Mouse (Mus musculus) heart, embryonic 14.5 days (tissue): Measurements from ENCODE around the gene Ipo7. TPM values are rescaled to one million over a fixed set of nuclear protein-coding genes. Genes with fewer than 3 reads are reported as not detected.
"Not testable (repeated sequence)": the region's sequence is repeated elsewhere in the genome, so short reads cannot be mapped to it uniquely, and the experiment has no call there.

Experiments used
- ATAC-seq: fragments of 200-750 bp; cut with Nextera tagmentation; 2 replicates; pipeline ENCODE4 v1.8.0; 2017; ENCODE audit warnings: low read depth, moderate TSS enrichment; ENCODE audit not compliant: insufficient number of reproducible peaks, insufficient read depth, low FRiP score
- H3K27ac ChIP-seq, 2 experiments: fragments of 200-500 bp in 1 of 2; fragments of 300-500 bp in 1 of 2; sonication (generic) in 1 of 2; replicated peaks in 1 of 2; 2 replicates each; pipeline ENCODE4 v1.5.1; 2012 to 2014; ENCODE audit warnings: low read depth in 2 of 2, low read length in 2 of 2, control low read depth in 1 of 2, mild to moderate bottlenecking in 1 of 2, mixed read lengths in 1 of 2; ENCODE audit not compliant: control insufficient read depth in 1 of 2, insufficient read depth in 1 of 2
- H3K27me3 ChIP-seq: fragments of 300-500 bp; sonication (generic); 2 replicates; pipeline ENCODE4 v1.6.1; 2014; ENCODE audit warnings: mild to moderate bottlenecking, low read length, control low read depth; ENCODE audit not compliant: control insufficient read depth, insufficient read depth
- H3K36me3 ChIP-seq: fragments of 300-500 bp; sonication (generic); 2 replicates; pipeline ENCODE4 v1.6.1; 2014; ENCODE audit warnings: mild to moderate bottlenecking, control low read depth, low read length, mixed read lengths; ENCODE audit not compliant: control insufficient read depth, insufficient read depth
- H3K4me1 ChIP-seq, 2 experiments: fragments of 200-500 bp in 1 of 2; fragments of 300-500 bp in 1 of 2; sonication (generic) in 1 of 2; 2 replicates each; pipeline ENCODE4 v1.6.1; 2012 to 2014; ENCODE audit warnings: low read length in 2 of 2, control low read depth in 1 of 2, mixed read lengths in 1 of 2; ENCODE audit not compliant: control insufficient read depth in 2 of 2, insufficient read depth in 2 of 2
- H3K4me2 ChIP-seq: fragments of 300-500 bp; sonication (generic); 2 replicates; pipeline ENCODE4 v1.6.1; 2014; ENCODE audit warnings: mild to moderate bottlenecking, low read length
- H3K4me3 ChIP-seq, 2 experiments: fragments of 200-500 bp in 1 of 2; fragments of 300-500 bp in 1 of 2; sonication (generic) in 1 of 2; 2 replicates each; pipeline ENCODE4 v1.5.1; 2012 to 2014; ENCODE audit warnings: low read length in 2 of 2, mild to moderate bottlenecking in 2 of 2, control low read depth in 1 of 2, low read depth in 1 of 2, moderate library complexity in 1 of 2; ENCODE audit not compliant: control insufficient read depth in 1 of 2, insufficient read depth in 1 of 2
- H3K9ac ChIP-seq: fragments of 300-500 bp; sonication (generic); 2 replicates; pipeline ENCODE4 v1.6.1; 2014; ENCODE audit warnings: mild to moderate bottlenecking, low read length
- H3K9me3 ChIP-seq: fragments of 300-500 bp; sonication (generic); 2 replicates; pipeline ENCODE4 v1.6.1; 2016; ENCODE audit warnings: low read length, control low read depth; ENCODE audit not compliant: control insufficient read depth
- WGBS: fragments of 180-500 bp; shearing (Covaris S2); extraction: QIAGEN DNeasy Blood & Tissue Kit; methylation state at CpG from one replicate; pipeline ENCODE4 v1.1.7; 2014; 5-methylcytosine and 5-hydroxymethylcytosine counted together
- polyA plus RNA-seq: library from polyadenylated mRNA; unstranded; fragments of >200 nt; fragmentation: Nextera tagmentation; extraction: Ambion mirVana; gene quantifications from 2 replicates; pipeline ENCODE4 v1.2.1, GENCODE M21; 2014

Ipo7 gene
- polyA plus RNA-seq = 14.6 and 16.3 TPM in 2 replicates

DNA sequence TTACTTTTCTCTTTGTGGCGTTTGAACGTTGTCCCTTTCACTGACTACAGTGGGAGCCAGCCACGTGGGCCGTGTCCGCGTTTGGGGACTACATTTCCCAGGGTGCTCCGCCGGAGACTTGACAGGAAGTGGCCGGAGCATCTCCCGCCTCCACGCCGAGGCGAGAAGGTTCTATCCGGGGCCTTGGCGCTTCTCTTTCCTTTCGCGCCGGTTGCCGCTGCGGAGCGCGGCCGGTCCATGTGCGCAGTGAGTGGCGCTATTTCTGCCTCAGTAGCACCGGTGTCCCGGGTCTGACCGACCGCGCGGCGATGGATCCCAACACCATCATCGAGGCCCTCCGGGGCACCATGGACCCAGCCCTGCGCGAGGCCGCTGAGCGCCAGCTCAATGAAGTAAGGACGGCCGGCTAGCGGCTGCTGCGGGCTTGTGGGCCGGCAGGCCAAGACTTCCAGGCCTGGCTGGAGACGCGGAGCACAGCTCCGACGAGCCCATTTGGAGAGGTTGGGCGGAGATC, at the start of gene Ipo7:
Gene Ipo7, plus strand, starts transcription at position 158 of the 514 bp plus-strand sequence.
- no peaks in the 10 kb centered on the region for H3K9me3 ChIP-seq
- H3K9ac ChIP-seq = peak within 1 kb of the TSS; percentile 98
- H3K4me2 ChIP-seq = peak within 1 kb of the TSS; percentile 90
- WGBS = under 1% methylated on average over 48 of the region's 48 CpGs
- ATAC-seq = peak; percentile 94
- no peaks in the 10 kb centered on the region for H3K36me3 ChIP-seq
- H3K27ac ChIP-seq = peak within 1 kb of the TSS; percentile 92 to 95
- H3K4me1 ChIP-seq = peaks cover 0 to 4% of the 10 kb centered on the region in 2 experiments; a peak in 1 of 4 replicates
- H3K27me3 ChIP-seq = no peaks in the 10 kb centered on the region
- H3K4me3 ChIP-seq = peak within 1 kb of the TSS; percentile 96 to 99

DNA sequence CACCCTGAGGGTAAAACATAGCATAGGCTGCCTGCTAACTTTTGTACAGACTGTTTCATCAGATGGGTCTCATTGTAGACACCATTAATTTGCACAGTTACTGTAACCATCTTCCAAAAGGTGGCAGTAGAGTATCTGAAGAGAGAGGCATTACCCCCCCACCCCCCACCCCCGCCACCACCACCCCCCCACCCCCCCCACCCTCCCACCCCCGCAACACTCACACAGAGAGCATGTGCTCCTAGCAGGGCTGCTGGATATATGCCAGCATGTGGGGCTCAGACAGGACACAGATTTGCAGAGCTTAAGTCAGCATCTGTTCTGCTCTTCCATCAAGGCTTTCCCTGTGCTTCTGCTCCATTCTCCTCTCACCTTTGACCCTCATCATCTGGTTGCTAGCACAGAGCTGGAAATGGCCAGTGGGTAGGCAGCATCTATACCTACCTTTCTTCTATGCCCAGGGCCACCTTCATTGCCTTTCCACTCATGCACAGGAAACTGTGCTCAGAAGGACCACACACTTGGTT, 49.1 kb upstream of the Ipo7 start:
- Histone ChIP-seq H3K4me2 (no peak overlapping the region), H3K27ac (peak overlapping the region; percentile 36 to 76; a peak in 3 of 4 replicates), H3K36me3 (peaks cover 17% of the 10 kb centered on the region), H3K4me3 (no peak overlapping the region), H3K4me1 (peaks cover 7 to 20% of the 10 kb centered on the region in 2 experiments), H3K9me3 (no peaks in the 10 kb centered on the region), H3K9ac (no peak overlapping the region), H3K27me3 (no peaks in the 10 kb centered on the region)
- ATAC-seq = peak; percentile 80
- WGBS = 0% methylated on average over 2 of the region's 2 CpGs

DNA sequence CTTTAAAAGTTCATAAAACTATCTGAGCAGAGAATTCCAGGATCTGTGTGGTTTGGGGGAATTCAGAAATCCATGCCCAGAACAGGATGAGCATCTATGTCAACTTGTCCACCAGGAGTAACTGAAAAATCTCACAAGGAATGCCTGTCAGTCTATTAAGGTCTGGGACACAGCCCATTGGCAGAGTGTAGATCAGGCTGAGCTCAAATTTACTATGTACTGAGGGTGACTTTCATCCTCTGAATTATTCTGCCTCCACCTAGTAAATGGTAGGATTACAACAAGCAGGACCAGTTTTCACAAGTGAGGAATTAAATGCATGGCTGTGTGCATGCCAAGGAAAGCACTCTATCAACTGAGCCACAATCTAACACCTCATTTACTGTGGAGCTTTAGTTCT, 48.5 kb upstream of the Ipo7 start:
- Histone ChIP-seq H3K4me1 (peaks cover 7 to 20% of the 10 kb centered on the region in 2 experiments), H3K27ac (peak overlapping the region in 1 of 2 experiments; percentile 60; a peak in 2 of 4 replicates), H3K4me3 (no peak overlapping the region), H3K9me3 (no peaks in the 10 kb centered on the region), H3K9ac (no peak overlapping the region), H3K4me2 (no peak overlapping the region), H3K27me3 (no peaks in the 10 kb centered on the region), H3K36me3 (peaks cover 17% of the 10 kb centered on the region)
- ATAC-seq = no peak

DNA sequence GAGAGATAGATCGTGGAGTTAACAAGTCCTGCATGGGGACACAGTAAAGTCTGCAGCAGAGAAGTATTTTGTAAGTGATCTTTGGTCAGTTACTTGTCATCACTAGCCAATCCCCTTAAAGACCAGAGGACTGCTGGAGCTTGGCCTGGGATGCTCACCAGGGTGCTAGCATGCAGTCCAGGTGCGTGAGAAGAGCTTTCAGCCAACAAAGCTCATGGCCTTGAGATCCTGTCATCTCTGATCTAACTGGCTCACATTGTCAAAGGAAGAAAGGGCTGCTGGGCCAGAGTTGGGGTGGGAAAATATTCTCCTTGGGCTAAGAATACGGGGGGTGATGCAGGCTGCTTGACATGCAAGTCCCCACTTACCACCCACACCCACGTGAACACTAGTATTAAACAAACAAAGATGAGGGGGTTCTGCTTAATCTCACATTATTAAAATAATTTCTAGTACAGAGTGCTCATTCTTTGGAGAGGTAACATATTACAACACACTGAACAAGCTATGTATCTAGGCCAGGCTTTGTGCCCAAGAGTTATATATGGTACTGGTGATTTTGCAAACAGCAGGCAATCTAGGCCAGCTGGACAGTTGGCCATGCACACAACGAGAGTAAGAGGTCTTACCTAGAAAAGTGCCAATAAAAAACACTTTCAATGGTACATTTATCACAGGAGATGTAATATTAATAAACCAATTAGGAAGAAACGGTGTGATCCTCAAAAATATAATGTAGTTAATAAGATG, 41.9 kb upstream of the Ipo7 start:
- H3K4me3 ChIP-seq = no peak overlapping the region
- H3K4me1 ChIP-seq = no peaks in the 10 kb centered on the region
- H3K27me3 ChIP-seq = no peaks in the 10 kb centered on the region
- WGBS = 89% methylated on average over 6 of the region's 6 CpGs
- no peak overlapping the region for H3K27ac ChIP-seq
- no peaks in the 10 kb centered on the region for H3K9me3 ChIP-seq
- no peak overlapping the region for H3K4me2 ChIP-seq
- no peak for ATAC-seq
- H3K36me3 ChIP-seq = peaks cover 74% of the 10 kb centered on the region
- H3K9ac ChIP-seq = no peak overlapping the region

DNA sequence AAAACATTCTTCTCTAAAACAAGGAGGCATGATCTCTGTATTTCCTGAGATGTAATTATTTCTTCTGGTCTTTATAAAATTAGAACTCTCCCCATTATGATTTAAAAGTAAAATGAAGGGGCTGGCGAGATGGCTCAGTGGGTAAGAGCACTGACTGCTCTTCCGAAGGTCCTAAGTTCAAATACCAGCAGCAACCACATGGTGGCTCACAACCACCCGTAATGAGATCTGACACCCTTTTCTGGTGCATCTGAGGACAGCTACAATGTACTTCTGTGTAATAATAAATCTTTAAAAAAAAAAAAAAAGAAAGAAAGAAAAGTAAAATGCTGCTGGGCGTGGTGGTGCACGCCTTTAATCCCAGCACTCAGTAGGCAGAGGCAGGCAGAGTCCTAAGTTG, 40.9 kb upstream of the Ipo7 start:
- 57% methylated on average over 5 of the region's 5 CpGs for WGBS
- not testable (repeated sequence) for H3K27ac ChIP-seq, H3K27me3 ChIP-seq, H3K4me3 ChIP-seq, ATAC-seq, H3K4me2 ChIP-seq, H3K9ac ChIP-seq, H3K9me3 ChIP-seq, H3K4me1 ChIP-seq
- H3K36me3 ChIP-seq = peaks cover 79% of the 10 kb centered on the region

DNA sequence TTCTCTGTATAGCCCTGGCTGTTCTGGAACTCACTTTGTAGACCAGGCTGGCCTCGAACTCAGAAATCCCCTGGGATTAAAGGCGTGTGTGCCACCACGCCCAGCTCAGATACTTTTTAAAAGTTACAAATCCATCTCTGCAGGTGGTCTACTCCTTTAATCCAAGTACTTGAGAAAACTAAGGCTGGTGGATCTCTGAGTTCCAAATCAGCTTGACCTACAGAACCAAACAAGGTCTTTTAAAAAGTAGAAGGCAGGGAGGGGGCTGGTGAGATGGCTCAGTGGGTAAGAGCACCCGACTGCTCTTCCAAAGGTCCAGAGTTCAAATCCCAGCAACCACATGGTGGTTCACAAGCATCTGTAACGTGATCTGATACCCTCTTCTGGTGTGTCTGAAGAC, 33.5 kb upstream of the Ipo7 start:
- H3K4me2 ChIP-seq, H3K9ac ChIP-seq, H3K4me1 ChIP-seq, H3K9me3 ChIP-seq, H3K27ac ChIP-seq, ATAC-seq, H3K4me3 ChIP-seq, H3K27me3 ChIP-seq: not testable (repeated sequence)
- WGBS = 80% methylated on average over 5 of the region's 5 CpGs
- peaks cover 39% of the 10 kb centered on the region for H3K36me3 ChIP-seq

DNA sequence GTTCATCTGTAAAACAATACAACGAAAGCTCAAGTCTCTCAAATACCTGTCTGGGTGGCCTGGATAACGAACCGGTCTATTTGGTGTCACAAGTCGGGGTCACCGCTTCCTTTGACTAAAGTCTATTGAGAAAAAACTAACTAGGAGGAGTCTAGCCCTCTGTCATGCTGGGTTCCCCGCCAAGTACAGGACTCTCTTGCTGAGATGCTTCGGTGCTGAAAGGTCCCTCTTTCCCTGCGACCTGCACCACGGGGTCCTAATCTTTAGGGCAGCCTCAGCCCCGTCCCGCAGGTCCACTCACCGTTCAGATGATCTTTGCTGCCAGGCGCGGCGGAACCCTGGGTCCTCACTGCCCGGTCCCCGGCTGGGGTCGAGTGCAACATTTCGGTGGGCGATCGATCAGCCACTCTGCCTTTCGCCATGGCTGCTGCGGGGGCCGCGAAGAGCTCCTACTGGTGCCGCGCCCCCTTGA, 32.4 kb upstream of the Ipo7 start:
- no peaks in the 10 kb centered on the region for H3K27me3 ChIP-seq
- H3K4me1 ChIP-seq = peaks cover 0 to 8% of the 10 kb centered on the region in 2 experiments; a peak in 2 of 4 replicates
- WGBS = 0% methylated on average over 27 of the region's 27 CpGs
- H3K4me3 ChIP-seq = peak overlapping the region; percentile 66 to 67
- H3K4me2 ChIP-seq = peak overlapping the region; percentile 87
- no peaks in the 10 kb centered on the region for H3K9me3 ChIP-seq
- peak overlapping the region; percentile 80 for H3K9ac ChIP-seq
- peak overlapping the region; percentile 53 to 91 for H3K27ac ChIP-seq
- peaks cover 28% of the 10 kb centered on the region for H3K36me3 ChIP-seq
- ATAC-seq = peak; percentile 31
